16 mouse cellular contexts compared by ENCODE assay signal in genomic region chr15:63957553-63957952, GRCm38 (mm10). TPM values are rescaled to one million over a fixed set of nuclear protein-coding genes. Genes with fewer than 3 reads are reported as not detected.
"Had no signal": no experiment of that assay in that cellular context is flagged by ENCODE, and none has a peak within 500 bp of the region (broad histone marks: within the 10 kb centered on the region; RNA-seq: fewer than 3 reads in every experiment).

No protein-coding gene starts in this region.

- H3K9me3 ChIP-seq: intestine, embryonic 15.5 days; midbrain, embryonic 12.5 days had no signal

- ATAC-seq: intestine, embryonic 15.5 days; midbrain, embryonic 16.5 days had no signal

- H3K27me3 ChIP-seq: intestine, embryonic 15.5 days; midbrain, embryonic 12.5 days had no signal

- H3K27ac ChIP-seq: intestine, embryonic 15.5 days; left cerebral cortex, adult 2 months; liver, embryonic 14.5 days; midbrain, embryonic 12.5 days had no signal

- H3K9ac ChIP-seq: intestine, embryonic 15.5 days; liver, embryonic 14.5 days; midbrain, embryonic 12.5 days had no signal

- H3K4me3 ChIP-seq: intestine, embryonic 15.5 days; left cerebral cortex, adult 2 months; midbrain, embryonic 12.5 days had no signal

- H3K4me1 ChIP-seq: intestine, embryonic 15.5 days; midbrain, embryonic 12.5 days had no signal

- H3K36me3 ChIP-seq: intestine, embryonic 15.5 days; midbrain, embryonic 12.5 days had no signal

- DNase-seq: kidney, postnatal 10 days; lung, adult 18-20 months; right cerebral cortex, postnatal 14 days; thymus, adult 18-20 months; thymus, postnatal 14 days had no signal

- H3K4me2 ChIP-seq: intestine, embryonic 15.5 days; midbrain, embryonic 12.5 days had no signal

RNA-seq across cellular contexts. Expression of gene Gsdmc4, which starts 45.5 kb away (rescaled TPM):
- total RNA-seq: layer of hippocampus, postnatal 25 days; left cerebral cortex, adult 2 months; liver, adult 2 months; megakaryocyte-erythroid progenitor cell, adult 5-6 weeks had no signal
- polyA plus RNA-seq: limb, embryonic 11.5 days; lung, embryonic 16.5 days; midbrain, embryonic 12.5 days; midbrain, embryonic 16.5 days; neural tube, embryonic 14.5 days had no signal
